Mouse (Mus musculus): ENCODE data around the gene Pom121. TPM values are rescaled to one million over a fixed set of nuclear protein-coding genes. Genes with fewer than 3 reads are reported as not detected.

Gene Pom121
- total RNA-seq, 1 experiment from 2014 or later: 25.7 TPM

- no peak for DNase-seq
Measured at GRCm38 (mm10) chr5:135368312-135368711, 26.0 kb downstream of the Pom121 start.

DNA sequence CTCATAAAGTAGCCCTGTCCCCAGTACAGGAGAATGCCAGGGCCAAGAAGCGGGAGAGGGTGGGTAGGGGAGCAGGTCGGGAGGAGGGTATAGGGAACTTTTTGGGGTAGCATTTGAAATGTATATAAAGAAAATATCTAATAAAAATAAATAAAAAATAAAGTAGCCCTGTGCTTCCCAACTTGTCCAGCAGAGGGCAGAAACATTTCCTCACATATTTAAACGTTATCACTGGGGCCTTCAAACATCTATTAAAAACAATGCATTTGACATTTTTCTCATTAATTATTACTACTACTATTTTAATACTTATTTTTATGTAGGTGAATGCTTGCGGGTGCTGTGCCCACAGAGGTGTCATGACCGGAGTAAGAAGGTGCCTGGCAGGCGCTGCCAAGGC is 26.5 kb downstream of the Pom121 start:
- DNase-seq: no peak

GRCm38 (mm10) chr5:135363540-135363939 is 30.8 kb downstream of the Pom121 start:
- no peak for DNase-seq

DNA sequence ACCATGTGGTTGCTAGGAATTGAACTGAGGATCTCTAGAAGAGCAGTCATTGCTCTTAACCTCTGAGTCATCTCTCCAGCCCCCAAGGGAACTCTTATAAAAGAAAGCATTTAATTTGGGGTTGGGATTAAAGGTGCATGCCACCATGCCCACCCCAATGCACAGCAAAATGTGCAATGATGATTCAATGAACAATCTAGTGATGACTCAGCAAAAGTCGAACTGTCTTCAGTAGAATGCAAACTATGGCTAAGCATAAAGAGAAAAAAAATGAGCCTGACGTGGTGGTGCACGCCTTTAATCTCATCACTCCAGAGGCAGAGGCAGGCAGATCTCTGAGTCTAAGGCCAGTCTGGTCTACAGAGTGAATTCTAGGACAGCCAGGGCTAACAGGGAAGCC is 31.8 kb downstream of the Pom121 start:
- no peak for DNase-seq

GRCm38 (mm10) chr5:135359772-135360171 is 34.6 kb downstream of the Pom121 start:
- DNase-seq: no peak

GRCm38 (mm10) chr5:135357556-135357955 is 36.8 kb downstream of the Pom121 start:
- no peak for DNase-seq

- no peak for DNase-seq
Measured at GRCm38 (mm10) chr5:135356090-135356489, 38.3 kb downstream of the Pom121 start.

- no peak for DNase-seq
Measured at GRCm38 (mm10) chr5:135353564-135353963, 40.8 kb downstream of the Pom121 start.

DNA sequence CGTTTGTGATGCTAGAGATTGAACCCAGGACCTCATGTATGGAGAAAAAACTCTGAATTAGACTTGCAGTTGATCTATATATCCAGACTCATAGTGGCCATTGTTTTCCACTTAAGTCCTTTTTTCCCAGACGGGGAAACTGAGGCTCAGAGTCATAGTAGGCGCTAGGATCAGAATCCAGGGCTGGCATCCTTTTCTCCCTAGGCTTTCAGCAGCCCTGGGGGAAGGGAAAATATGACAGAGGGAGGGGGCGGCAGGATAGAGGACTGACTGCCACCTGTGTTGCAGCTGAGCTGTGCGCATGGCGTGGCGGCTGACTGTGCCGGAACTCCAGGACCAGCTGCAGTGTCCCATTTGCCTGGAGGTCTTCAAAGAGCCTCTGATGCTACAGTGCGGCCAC is 41.4 kb downstream of the Pom121 start, which contains the start of gene Trim50:
Gene Trim50 (plus strand): TSS at position 301 of the 400 bp plus-strand sequence.
- no peak for DNase-seq

DNA sequence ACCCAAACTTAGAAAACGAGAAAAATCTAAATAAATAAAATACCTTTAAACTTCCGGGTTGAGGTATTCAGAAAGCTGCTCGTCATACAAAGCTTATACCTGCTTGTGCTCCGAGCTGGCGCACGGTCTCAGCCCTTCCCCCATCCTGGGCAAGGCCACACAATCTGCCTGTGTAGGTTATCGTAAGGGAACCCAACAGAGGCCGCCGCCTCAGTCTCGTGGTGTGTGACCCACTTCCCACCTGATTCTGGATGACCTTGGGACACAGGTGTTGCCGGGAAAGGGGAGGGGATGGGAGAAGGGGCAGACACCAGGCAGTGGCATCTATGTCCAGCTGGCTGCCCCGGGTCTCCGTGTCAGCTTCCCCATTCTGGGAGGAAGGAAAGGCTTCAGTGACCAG is 42.7 kb downstream of the Pom121 start:
- no peak for DNase-seq

- DNase-seq: no peak
Measured at GRCm38 (mm10) chr5:135349862-135350261, 44.5 kb downstream of the Pom121 start, which contains the start of gene Fkbp6. Gene Fkbp6, minus strand, starts transcription at chr5:135350044.

GRCm38 (mm10) chr5:135347511-135348011 is 46.8 kb downstream of the Pom121 start:
- no peak for DNase-seq

- DNase-seq: no peak
Measured at GRCm38 (mm10) chr5:135346430-135346829, 47.9 kb downstream of the Pom121 start.

DNA sequence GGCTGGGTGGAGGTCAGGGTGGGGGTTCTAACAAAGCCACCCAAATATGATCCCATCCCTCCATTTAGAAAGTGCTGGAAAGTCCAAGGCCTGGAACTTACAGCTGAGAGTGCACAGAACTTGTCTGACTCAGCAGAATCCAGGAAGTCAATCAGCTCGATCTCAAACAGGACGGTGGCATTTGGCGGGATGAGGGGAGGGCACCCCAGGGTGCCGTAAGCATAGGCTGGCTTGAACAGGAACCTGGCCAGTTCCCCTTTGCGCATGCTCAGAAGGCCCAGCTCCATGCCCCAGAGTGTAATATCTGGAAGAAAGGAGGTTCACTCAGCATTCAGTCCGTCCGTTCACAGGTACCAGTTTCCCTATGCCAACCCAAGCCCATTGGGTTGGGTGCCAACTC is 48.4 kb downstream of the Pom121 start:
- no peak for DNase-seq

DNA sequence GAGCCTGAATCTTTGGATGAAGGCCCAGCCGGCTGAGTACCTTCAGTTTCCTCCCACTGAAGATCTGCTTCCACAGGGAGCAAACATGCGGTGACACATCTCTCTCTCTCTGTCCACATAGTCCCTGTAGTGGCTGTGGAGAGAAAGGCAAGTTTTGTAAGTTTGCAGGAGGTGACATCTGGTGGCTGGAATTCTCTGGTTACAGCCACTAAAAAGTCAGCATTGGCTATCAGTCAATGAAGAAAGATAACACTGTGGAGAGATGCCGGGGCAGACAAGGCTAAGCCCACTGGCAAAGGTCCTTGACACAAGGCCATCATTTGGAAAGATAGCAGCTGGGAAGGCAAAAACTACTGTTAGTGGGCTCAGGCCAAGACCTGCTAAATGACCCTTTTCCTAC is 56.8 kb downstream of the Pom121 start:
- DNase-seq: no peak

DNA sequence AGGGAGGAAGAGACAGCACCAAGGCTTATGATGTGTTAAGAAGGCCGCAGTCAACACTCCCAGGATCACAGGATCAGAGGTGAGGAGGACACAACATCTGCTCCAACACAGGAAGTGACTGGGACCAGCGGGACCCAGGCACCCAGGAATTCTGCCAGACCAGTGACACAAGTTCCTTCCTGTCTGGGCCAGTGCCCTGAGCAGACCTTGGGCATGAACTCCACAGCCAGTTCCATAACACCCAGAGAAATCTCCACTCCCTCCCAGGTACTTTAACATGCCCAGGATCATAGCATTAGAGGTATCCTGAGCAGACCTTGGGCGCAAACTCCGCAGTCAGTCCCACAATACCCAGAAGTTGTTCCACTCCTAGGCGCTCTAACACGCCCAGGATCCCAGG is 63.2 kb downstream of the Pom121 start:
- DNase-seq: no peak

DNA sequence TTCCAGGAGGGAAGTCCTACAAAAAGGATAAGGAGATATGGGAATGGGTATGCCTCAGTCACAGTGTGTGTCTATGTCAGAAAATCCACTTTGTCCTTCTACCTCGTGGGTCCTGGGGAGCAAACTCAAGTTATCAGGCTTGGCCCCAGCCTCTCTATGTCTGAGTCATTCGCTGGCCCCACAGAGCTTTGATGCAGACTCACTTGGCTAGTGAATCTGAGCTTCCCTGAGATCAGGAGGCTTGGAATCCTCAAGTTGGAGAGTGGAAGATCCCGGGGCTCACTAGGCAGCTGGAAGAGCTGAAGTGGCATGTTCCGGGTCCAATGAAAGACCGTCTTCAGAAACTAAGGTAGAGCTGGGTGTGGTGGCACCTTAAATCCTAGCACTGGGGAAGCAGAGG is 64.1 kb downstream of the Pom121 start:
- no peak for DNase-seq

DNA sequence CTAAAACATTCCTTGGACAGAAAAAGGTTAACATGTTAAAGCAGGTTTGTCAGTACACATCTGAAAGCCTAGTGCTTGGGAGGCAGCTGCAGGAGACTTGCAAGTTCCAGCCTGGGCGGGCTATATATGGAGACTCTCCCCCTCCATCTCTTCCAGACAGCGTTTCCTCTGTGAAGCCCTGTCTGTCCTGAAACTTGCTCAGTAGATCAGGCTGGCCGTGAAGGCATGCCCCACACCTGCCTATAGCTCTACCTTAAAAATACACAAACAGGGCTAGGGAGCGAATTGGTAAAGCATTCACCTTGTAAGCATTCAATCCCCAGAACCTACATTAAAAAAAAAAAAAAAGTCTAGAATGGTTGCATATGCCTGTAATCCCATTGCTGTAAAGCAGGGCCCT is 64.9 kb downstream of the Pom121 start:
- no peak for DNase-seq

Small RNAs within 50 kb of the gene (microRNA-seq; reads per million reads assigned to microRNA genes)
- gene Mir7033: 0.69 to 1.8 reads per million in 2 experiments

Other genes with a start within 250 kb of the Pom121 start
- 31.5 and 46.0 TPM in 2 replicates for gene Tbl2, start 244.9 kb downstream of the Pom121 start, total RNA-seq (2021)
- 63.2 and 64.0 TPM in 2 replicates for gene Bcl7b, start 226.3 kb downstream of the Pom121 start, total RNA-seq (2021)
- gene Baz1b, start 207.3 kb downstream of the Pom121 start, total RNA-seq (2021): 85.7 and 114 TPM in 2 replicates
- 2.4 and 3.1 TPM in 2 replicates for gene Fzd9, start 143.3 kb downstream of the Pom121 start, total RNA-seq (2021)
- gene Fkbp6, start 44.5 kb downstream of the Pom121 start, total RNA-seq (2021): 0.30 TPM in 1 of 2 replicates, not detected in the other
- not detected in 2 replicates for gene Trim50, start 41.3 kb downstream of the Pom121 start, total RNA-seq (2021)
- 22.6 and 25.0 TPM in 2 replicates for gene Nsun5, start 24.6 kb downstream of the Pom121 start, total RNA-seq (2021)
- 24.3 and 27.1 TPM in 2 replicates for gene Hip1, start 150.6 kb upstream of the Pom121 start, total RNA-seq (2021)
- gene Ccl26, start 169.0 kb upstream of the Pom121 start, total RNA-seq (2021): not detected in 2 replicates
- gene Ccl24, start 178.5 kb upstream of the Pom121 start, total RNA-seq (2021): 0.61 TPM in 1 of 2 replicates, not detected in the other
- gene Rhbdd2, start 238.1 kb upstream of the Pom121 start, total RNA-seq (2021): 33.6 and 51.6 TPM in 2 replicates